Mouse (Mus musculus): ENCODE results near the gene Prss53.

- no peak for TF ChIP-seq POLR2A (IDR thresholded peaks at IDR 0.05; ENCODE audit: borderline replicate concordance, control insufficient read depth, low read depth, low read length)
- TF ChIP-seq CTCF (IDR thresholded peaks at IDR 0.05; ENCODE audit: control insufficient read depth, insufficient read depth, low read length) = no peak
Observed at GRCm38 (mm10) chr7:127930636-127931035, 39.9 kb upstream of the Prss53 start.
